Comparison of ENCODE assay signal across 9 mouse cellular contexts in the genomic region with DNA sequence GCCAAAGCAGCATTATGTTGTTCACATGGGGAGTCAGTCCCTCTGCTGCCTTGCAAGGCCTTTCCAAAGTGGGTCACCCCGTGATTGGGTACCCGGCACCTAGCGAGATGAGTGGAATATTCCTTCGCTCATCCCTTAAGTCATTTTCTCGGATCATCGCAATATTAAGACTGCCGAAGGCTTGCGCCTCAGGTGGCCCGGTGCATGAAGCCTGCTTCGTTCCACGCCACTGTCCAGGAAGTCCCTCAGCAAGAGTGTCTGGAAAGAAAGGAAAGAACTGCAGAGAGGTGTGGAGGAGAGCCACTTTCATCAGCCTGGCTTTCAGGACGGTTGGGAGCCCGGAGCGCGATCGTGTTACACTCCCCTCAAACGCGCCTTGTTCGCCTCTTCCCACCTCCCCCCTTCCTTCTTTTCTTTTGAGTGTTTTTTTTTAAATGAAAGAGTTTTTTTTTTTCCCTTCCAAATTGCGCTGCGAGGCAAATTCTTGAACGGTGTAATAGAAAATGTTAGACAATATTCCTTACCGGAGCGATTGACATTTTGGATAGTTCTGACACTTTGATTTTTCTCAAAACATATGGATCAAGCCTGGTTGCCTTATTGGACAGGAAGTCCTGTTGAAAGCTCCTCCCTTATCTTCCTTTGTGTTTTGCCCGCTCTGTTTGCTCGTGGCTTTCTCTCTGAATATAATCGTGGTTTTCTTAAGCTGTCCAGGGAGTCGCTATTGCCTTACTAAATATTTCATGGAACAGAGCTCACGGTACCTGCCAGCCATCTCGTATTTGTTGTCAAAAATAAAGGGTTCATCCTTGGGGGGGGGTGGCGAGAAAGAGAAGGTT.
DNase-seq lines count a peak whose midpoint lies in the region; ATAC-seq lines count a peak whose summit lies in the region.
"Had no signal": no experiment of that assay in that cellular context is flagged by ENCODE, and none has a peak within 500 bp of the region (broad histone marks: within the 10 kb centered on the region; RNA-seq: fewer than 3 reads in every experiment).

No protein-coding gene starts in this region.

- ATAC-seq in lung, embryonic 15.5 days (ENCODE audit: borderline replicate concordance, extremely low read depth, low FRiP score, low TSS enrichment): no peak
- peak; percentile 74 for ATAC-seq in embryonic facial prominence, embryonic 11.5 days (replicated peaks; ENCODE audit: insufficient number of reproducible peaks, low FRiP score, low TSS enrichment, low read depth)
- no peak for ATAC-seq in hindbrain, embryonic 16.5 days
- no peak; the same call in 1 of the 2 replicates for ATAC-seq in midbrain, embryonic 16.5 days

- H3K4me2 ChIP-seq in lung, embryonic 15.5 days: peak overlapping the region; percentile 71
- H3K4me2 ChIP-seq in embryonic facial prominence, embryonic 11.5 days (ENCODE audit: low read depth, low read length): peak overlapping the region; percentile 36; the same call in 1 of the 2 replicates
- peak overlapping the region; percentile 63 for H3K4me2 ChIP-seq in hindbrain, embryonic 16.5 days (ENCODE audit: low read length)
- H3K4me2 ChIP-seq in midbrain, embryonic 16.5 days (ENCODE audit: low read length): peak overlapping the region; percentile 57

- H3K4me1 ChIP-seq in lung, embryonic 15.5 days: peaks cover 20% of the 10 kb centered on the region
- peaks cover 5% of the 10 kb centered on the region; the same call in 1 of the 2 replicates for H3K4me1 ChIP-seq in embryonic facial prominence, embryonic 11.5 days (ENCODE audit: control insufficient read depth, insufficient read depth, low read length)
- peaks cover 7% of the 10 kb centered on the region for H3K4me1 ChIP-seq in hindbrain, embryonic 16.5 days (ENCODE audit: control insufficient read depth, insufficient read depth, low read depth, low read length)
- peaks cover 54% of the 10 kb centered on the region for H3K4me1 ChIP-seq in midbrain, embryonic 16.5 days (ENCODE audit: control insufficient read depth, insufficient read depth, low read length)

- no peaks in the 10 kb centered on the region for H3K9me3 ChIP-seq in lung, embryonic 15.5 days
- no peaks in the 10 kb centered on the region for H3K9me3 ChIP-seq in embryonic facial prominence, embryonic 11.5 days (replicated peaks; ENCODE audit: control insufficient read depth, low read length)
- H3K9me3 ChIP-seq in hindbrain, embryonic 16.5 days (ENCODE audit: control insufficient read depth, low read length): no peaks in the 10 kb centered on the region
- no peaks in the 10 kb centered on the region for H3K9me3 ChIP-seq in midbrain, embryonic 16.5 days (replicated peaks; ENCODE audit: control insufficient read depth, low read length, poor library complexity, severe bottlenecking)

- no peak overlapping the region for H3K27ac ChIP-seq in lung, embryonic 15.5 days
- H3K27ac ChIP-seq in embryonic facial prominence, embryonic 11.5 days (replicated peaks; ENCODE audit: low read depth, low read length): 0 out of 2 replicates have a peak overlapping the region, but pooled peaks have one; percentile 25
- no peak overlapping the region for H3K27ac ChIP-seq in hindbrain, embryonic 16.5 days (ENCODE audit: low read depth, low read length)
- H3K27ac ChIP-seq in midbrain, embryonic 16.5 days (ENCODE audit: low read length): peak overlapping the region; percentile 30
- H3K27ac ChIP-seq: macrophage had no signal

- peak overlapping the region; percentile 34 for H3K4me3 ChIP-seq in lung, embryonic 15.5 days
- peak overlapping the region; percentile 9 for H3K4me3 ChIP-seq in embryonic facial prominence, embryonic 11.5 days (ENCODE audit: low read depth, low read length)
- H3K4me3 ChIP-seq in hindbrain, embryonic 16.5 days (ENCODE audit: low read length): peak overlapping the region; percentile 31
- peak overlapping the region; percentile 34 for H3K4me3 ChIP-seq in midbrain, embryonic 16.5 days (ENCODE audit: low read depth, low read length)

- no peak for DNase-seq in lung, postnatal 25 days (ENCODE audit: low spot score)
- DNase-seq in embryonic facial prominence, embryonic 11.5 days (ENCODE audit: low spot score): peak; percentile 82
- no peak for DNase-seq in gastrocnemius, adult 8-10 months (ENCODE audit: low spot score in 2 of 2)
- no peak for DNase-seq in T-cell, adult 2 months (ENCODE audit: low spot score)
- no peak for DNase-seq in thymus, postnatal 36 days

- no peaks in the 10 kb centered on the region for H3K36me3 ChIP-seq in lung, embryonic 15.5 days
- no peaks in the 10 kb centered on the region for H3K36me3 ChIP-seq in embryonic facial prominence, embryonic 11.5 days (replicated peaks; ENCODE audit: control insufficient read depth, insufficient read depth, low read depth, low read length)
- no peaks in the 10 kb centered on the region for H3K36me3 ChIP-seq in hindbrain, embryonic 16.5 days (ENCODE audit: control insufficient read depth, insufficient read depth, low read length)
- no peaks in the 10 kb centered on the region for H3K36me3 ChIP-seq in midbrain, embryonic 16.5 days (ENCODE audit: control insufficient read depth, insufficient read depth, low read length)

- peaks cover 58% of the 10 kb centered on the region for H3K27me3 ChIP-seq in lung, embryonic 15.5 days
- no peaks in the 10 kb centered on the region for H3K27me3 ChIP-seq in embryonic facial prominence, embryonic 11.5 days (ENCODE audit: control insufficient read depth, insufficient read depth, low read length)
- H3K27me3 ChIP-seq in hindbrain, embryonic 16.5 days (replicated peaks; ENCODE audit: control insufficient read depth, insufficient read depth, low read length): no peaks in the 10 kb centered on the region
- no peaks in the 10 kb centered on the region for H3K27me3 ChIP-seq in midbrain, embryonic 16.5 days (ENCODE audit: control insufficient read depth, insufficient read depth, low read depth, low read length)

- 3% methylated on average over 31 of the region's 31 CpGs for WGBS in lung, embryonic 15.5 days
- 3% methylated on average over 31 of the region's 31 CpGs for WGBS in embryonic facial prominence, embryonic 11.5 days
- 6% methylated on average over 31 of the region's 31 CpGs for WGBS in hindbrain, embryonic 16.5 days
- 3% methylated on average over 31 of the region's 31 CpGs for WGBS in midbrain, embryonic 16.5 days

- H3K9ac ChIP-seq in lung, embryonic 15.5 days: peak overlapping the region; percentile 5; the same call in 1 of the 2 replicates
- H3K9ac ChIP-seq in embryonic facial prominence, embryonic 11.5 days (replicated peaks; ENCODE audit: low read length): peak overlapping the region; percentile 19
- peak overlapping the region; percentile 12; the same call in 1 of the 2 replicates for H3K9ac ChIP-seq in hindbrain, embryonic 16.5 days (ENCODE audit: low read depth, low read length)
- H3K9ac ChIP-seq in midbrain, embryonic 16.5 days (ENCODE audit: low read depth, low read length): peak overlapping the region; percentile 23; the same call in 1 of the 2 replicates

Comparison
In these comparisons a context has a peak if more than half of its experiments do, and no peak if none do; other contexts are left out.
1. H3K27ac ChIP-seq: peak in embryonic facial prominence, embryonic 11.5 days (single experiment) and midbrain, embryonic 16.5 days (single experiment); none in lung, embryonic 15.5 days (single experiment) and hindbrain, embryonic 16.5 days (single experiment).
2. Peak in every context shown above with its lines, with median percentiles within 50 percentile points of each other: H3K4me2 ChIP-seq, H3K4me3 ChIP-seq and H3K9ac ChIP-seq.